Mouse (Mus musculus): ENCODE results near the gene 1700010I14Rik. TPM values are rescaled to one million over a fixed set of nuclear protein-coding genes. Genes with fewer than 3 reads are reported as not detected.
A peak's percentile ranks its signal among the peaks of the same experiment; 100 is the strongest.

The 1700010I14Rik gene
- 2.2 and 2.4 TPM in 2 replicates for polyA plus RNA-seq (2015; fragmentation: Nextera tagmentation; extraction: Ambion mirVana)

GRCm38 (mm10) chr17:8988119-8988807, at the start of gene 1700010I14Rik:
1700010I14Rik (plus strand) TSS chr17:8988333.
- H3K27ac ChIP-seq, result peak within 1 kb of the TSS; percentile 43; the same call in 1 of the 2 replicates
- H3K4me3 ChIP-seq, result peak within 1 kb of the TSS; percentile 37
- no peak within 1 kb of the TSS for H3K9ac ChIP-seq
- peak; percentile 52; the same call in 1 of the 2 replicates for ATAC-seq (ENCODE audit: borderline replicate concordance, extremely low read depth, low FRiP score, low TSS enrichment)
- peaks cover 10% of the 10 kb centered on the region for H3K4me1 ChIP-seq
- H3K9me3 ChIP-seq, result no peaks in the 10 kb centered on the region
- no peaks in the 10 kb centered on the region for H3K36me3 ChIP-seq
- H3K4me2 ChIP-seq, result peak within 1 kb of the TSS; percentile 55
- H3K27me3 ChIP-seq, result no peaks in the 10 kb centered on the region
- WGBS, result 5% methylated on average over 13 of the region's 13 CpGs

GRCm38 (mm10) chr17:8951588-8951987, 36.5 kb upstream of the 1700010I14Rik start:
- Histone ChIP-seq H3K36me3 (no peaks in the 10 kb centered on the region), H3K4me2 (no peak overlapping the region), H3K27ac (no peak overlapping the region), H3K4me1 (no peaks in the 10 kb centered on the region), H3K9ac (no peak overlapping the region), H3K4me3 (no peak overlapping the region), H3K27me3 (no peaks in the 10 kb centered on the region), H3K9me3 (no peaks in the 10 kb centered on the region)
- ATAC-seq (ENCODE audit: borderline replicate concordance, extremely low read depth, low FRiP score, low TSS enrichment), result no peak
- WGBS, result 65% methylated on average over 5 of the region's 5 CpGs

- Histone ChIP-seq H3K27ac (no peak overlapping the region), H3K9ac (no peak overlapping the region), H3K27me3 (no peaks in the 10 kb centered on the region), H3K4me2 (no peak overlapping the region), H3K4me1 (no peaks in the 10 kb centered on the region), H3K4me3 (no peak overlapping the region), H3K36me3 (no peaks in the 10 kb centered on the region), H3K9me3 (no peaks in the 10 kb centered on the region)
- ATAC-seq (ENCODE audit: borderline replicate concordance, extremely low read depth, low FRiP score, low TSS enrichment), result no peak
- WGBS, result 85% methylated on average over 8 of the region's 8 CpGs
Observed at GRCm38 (mm10) chr17:8952951-8953350, 35.2 kb upstream of the 1700010I14Rik start.

GRCm38 (mm10) chr17:8958125-8958524, 30.0 kb upstream of the 1700010I14Rik start:
- ATAC-seq (ENCODE audit: borderline replicate concordance, extremely low read depth, low FRiP score, low TSS enrichment), result no peak
- H3K4me2 ChIP-seq, result no peak overlapping the region
- H3K4me3 ChIP-seq, result no peak overlapping the region
- no peak overlapping the region for H3K27ac ChIP-seq
- no peaks in the 10 kb centered on the region for H3K36me3 ChIP-seq
- H3K9ac ChIP-seq, result no peak overlapping the region
- no peaks in the 10 kb centered on the region for H3K4me1 ChIP-seq
- WGBS, result 88% methylated on average over 6 of the region's 6 CpGs
- H3K9me3 ChIP-seq, result no peaks in the 10 kb centered on the region
- H3K27me3 ChIP-seq, result no peaks in the 10 kb centered on the region

- H3K4me1 ChIP-seq, result no peaks in the 10 kb centered on the region
- H3K27ac ChIP-seq, result no peak overlapping the region
- WGBS, result 92% methylated on average over 4 of the region's 4 CpGs
- H3K9ac ChIP-seq, result no peak overlapping the region
- no peak for ATAC-seq (ENCODE audit: borderline replicate concordance, extremely low read depth, low FRiP score, low TSS enrichment)
- no peaks in the 10 kb centered on the region for H3K9me3 ChIP-seq
- H3K36me3 ChIP-seq, result no peaks in the 10 kb centered on the region
- H3K27me3 ChIP-seq, result no peaks in the 10 kb centered on the region
- no peak overlapping the region for H3K4me3 ChIP-seq
- no peak overlapping the region for H3K4me2 ChIP-seq
Observed at GRCm38 (mm10) chr17:8960386-8960785, 27.7 kb upstream of the 1700010I14Rik start.

- no peak overlapping the region for H3K4me2 ChIP-seq
- H3K9ac ChIP-seq, result no peak overlapping the region
- no peaks in the 10 kb centered on the region for H3K4me1 ChIP-seq
- no peaks in the 10 kb centered on the region for H3K9me3 ChIP-seq
- WGBS, result 88% methylated on average over 5 of the region's 5 CpGs
- no peak overlapping the region for H3K27ac ChIP-seq
- no peaks in the 10 kb centered on the region for H3K27me3 ChIP-seq
- no peaks in the 10 kb centered on the region for H3K36me3 ChIP-seq
- H3K4me3 ChIP-seq, result no peak overlapping the region
- no peak for ATAC-seq (ENCODE audit: borderline replicate concordance, extremely low read depth, low FRiP score, low TSS enrichment)
Observed at GRCm38 (mm10) chr17:8961097-8961496, 27.0 kb upstream of the 1700010I14Rik start.

GRCm38 (mm10) chr17:8961644-8962043, 26.5 kb upstream of the 1700010I14Rik start:
- Histone ChIP-seq H3K27ac (no peak overlapping the region), H3K4me1 (no peaks in the 10 kb centered on the region), H3K36me3 (no peaks in the 10 kb centered on the region), H3K9me3 (no peaks in the 10 kb centered on the region), H3K4me2 (no peak overlapping the region), H3K4me3 (no peak overlapping the region), H3K27me3 (no peaks in the 10 kb centered on the region), H3K9ac (no peak overlapping the region)
- no peak for ATAC-seq (ENCODE audit: borderline replicate concordance, extremely low read depth, low FRiP score, low TSS enrichment)
- WGBS, result 71% methylated on average over 14 of the region's 14 CpGs

GRCm38 (mm10) chr17:8965177-8965576, 23.0 kb upstream of the 1700010I14Rik start:
- no peak overlapping the region for H3K4me3 ChIP-seq
- H3K36me3 ChIP-seq, result no peaks in the 10 kb centered on the region
- no peaks in the 10 kb centered on the region for H3K27me3 ChIP-seq
- no peak overlapping the region for H3K4me2 ChIP-seq
- no peaks in the 10 kb centered on the region for H3K4me1 ChIP-seq
- no peak for ATAC-seq (ENCODE audit: borderline replicate concordance, extremely low read depth, low FRiP score, low TSS enrichment)
- no peak overlapping the region for H3K27ac ChIP-seq
- WGBS, result 77% methylated on average over 6 of the region's 6 CpGs
- H3K9me3 ChIP-seq, result no peaks in the 10 kb centered on the region
- no peak overlapping the region for H3K9ac ChIP-seq

GRCm38 (mm10) chr17:8972152-8972854, 15.8 kb upstream of the 1700010I14Rik start:
- no peak overlapping the region for H3K9ac ChIP-seq
- H3K4me1 ChIP-seq, result 0 out of 2 replicates have a peak, but pooled peaks cover 8% of the 10 kb centered on the region
- H3K36me3 ChIP-seq, result no peaks in the 10 kb centered on the region
- H3K4me3 ChIP-seq, result no peak overlapping the region
- H3K9me3 ChIP-seq, result no peaks in the 10 kb centered on the region
- no peak for ATAC-seq (ENCODE audit: borderline replicate concordance, extremely low read depth, low FRiP score, low TSS enrichment)
- 21% methylated on average over 12 of the region's 12 CpGs for WGBS
- no peak overlapping the region for H3K4me2 ChIP-seq
- no peak overlapping the region for H3K27ac ChIP-seq
- no peaks in the 10 kb centered on the region for H3K27me3 ChIP-seq

- Histone ChIP-seq H3K4me1 (0 out of 2 replicates have a peak, but pooled peaks cover 8% of the 10 kb centered on the region), H3K9ac (no peak overlapping the region), H3K36me3 (no peaks in the 10 kb centered on the region), H3K4me3 (no peak overlapping the region), H3K9me3 (no peaks in the 10 kb centered on the region), H3K27ac (no peak overlapping the region), H3K27me3 (no peaks in the 10 kb centered on the region), H3K4me2 (no peak overlapping the region)
- 65% methylated on average over 5 of the region's 5 CpGs for WGBS
- no peak for ATAC-seq (ENCODE audit: borderline replicate concordance, extremely low read depth, low FRiP score, low TSS enrichment)
Observed at GRCm38 (mm10) chr17:8973331-8973730, 14.8 kb upstream of the 1700010I14Rik start.

GRCm38 (mm10) chr17:8974423-8974822, 13.7 kb upstream of the 1700010I14Rik start:
- no peak overlapping the region for H3K27ac ChIP-seq
- no peaks in the 10 kb centered on the region for H3K36me3 ChIP-seq

GRCm38 (mm10) chr17:8974823-8975397, 13.2 kb upstream of the 1700010I14Rik start:
- no peak overlapping the region for H3K4me3 ChIP-seq
- no peak overlapping the region for H3K27ac ChIP-seq
- H3K27me3 ChIP-seq, result no peaks in the 10 kb centered on the region
- 0 out of 2 replicates have a peak, but pooled peaks cover 8% of the 10 kb centered on the region for H3K4me1 ChIP-seq
- ATAC-seq (ENCODE audit: borderline replicate concordance, extremely low read depth, low FRiP score, low TSS enrichment), result no peak
- WGBS, result 56% methylated on average over 6 of the region's 6 CpGs
- H3K9me3 ChIP-seq, result no peaks in the 10 kb centered on the region
- H3K9ac ChIP-seq, result no peak overlapping the region
- H3K4me2 ChIP-seq, result no peak overlapping the region
- H3K36me3 ChIP-seq, result no peaks in the 10 kb centered on the region

More at GRCm38 (mm10) chr17:8974423-8974822, 13.7 kb upstream of the 1700010I14Rik start:
- no peak overlapping the region for H3K9ac ChIP-seq
- no peak overlapping the region for H3K4me2 ChIP-seq
- H3K9me3 ChIP-seq, result no peaks in the 10 kb centered on the region
- no peaks in the 10 kb centered on the region for H3K27me3 ChIP-seq
- no peak overlapping the region for H3K4me3 ChIP-seq
- WGBS, result 64% methylated on average over 7 of the region's 7 CpGs
- no peak for ATAC-seq (ENCODE audit: borderline replicate concordance, extremely low read depth, low FRiP score, low TSS enrichment)
- 0 out of 2 replicates have a peak, but pooled peaks cover 8% of the 10 kb centered on the region for H3K4me1 ChIP-seq

Measured in lung, embryonic 15.5 days (tissue).